Mouse (Mus musculus): ENCODE results near the gene Epha3.

Gene Epha3

GRCm38 (mm10) chr16:63653393-63653918 is 210.5 kb downstream of the Epha3 start:
- no peak for DNase-seq (ENCODE audit: low spot score)

GRCm38 (mm10) chr16:63650760-63651159 is 213.2 kb downstream of the Epha3 start:
- DNase-seq (ENCODE audit: low spot score) = no peak

- no peak for DNase-seq (ENCODE audit: low spot score)
These were observed 217.4 kb downstream of the Epha3 start for GRCm38 (mm10) chr16:63646577-63646976.

- peak; percentile 57 for DNase-seq (ENCODE audit: low spot score)
These were observed 221.3 kb downstream of the Epha3 start for GRCm38 (mm10) chr16:63642641-63643040.

- DNase-seq (ENCODE audit: low spot score) = no peak
These were observed 222.4 kb downstream of the Epha3 start for GRCm38 (mm10) chr16:63641603-63642002.

GRCm38 (mm10) chr16:63638701-63639100 is 225.3 kb downstream of the Epha3 start:
- peak; percentile 32 for DNase-seq (ENCODE audit: low spot score)

GRCm38 (mm10) chr16:63633748-63634166 is 230.2 kb downstream of the Epha3 start:
- no peak for DNase-seq (ENCODE audit: low spot score)

GRCm38 (mm10) chr16:63625229-63625628 is 238.7 kb downstream of the Epha3 start:
- DNase-seq (ENCODE audit: low spot score) = no peak

- DNase-seq (ENCODE audit: low spot score) = peak; percentile 15
These were observed 242.1 kb downstream of the Epha3 start for GRCm38 (mm10) chr16:63621845-63622244.

GRCm38 (mm10) chr16:63615396-63615795 is 248.6 kb downstream of the Epha3 start:
- peak; percentile 39 for DNase-seq (ENCODE audit: low spot score)

GRCm38 (mm10) chr16:63613006-63613405 is 251.0 kb downstream of the Epha3 start:
- DNase-seq (ENCODE audit: low spot score) = no peak

- no peak for DNase-seq (ENCODE audit: low spot score)
These were observed 263.7 kb downstream of the Epha3 start for GRCm38 (mm10) chr16:63600229-63600628.

GRCm38 (mm10) chr16:63594656-63595055 is 269.3 kb downstream of the Epha3 start:
- DNase-seq (ENCODE audit: low spot score) = no peak

GRCm38 (mm10) chr16:63569746-63570145 is 294.2 kb downstream of the Epha3 start:
- DNase-seq (ENCODE audit: low spot score) = no peak

GRCm38 (mm10) chr16:63566106-63566836 is 297.7 kb downstream of the Epha3 start:
- no peak for DNase-seq (ENCODE audit: low spot score)

- peak; percentile 56 for DNase-seq (ENCODE audit: low spot score)
These were observed 307.4 kb downstream of the Epha3 start for GRCm38 (mm10) chr16:63556410-63557146.

- DNase-seq (ENCODE audit: low spot score) = no peak
These were observed 311.4 kb downstream of the Epha3 start for GRCm38 (mm10) chr16:63552531-63552930.

GRCm38 (mm10) chr16:63539489-63539888 is 324.5 kb downstream of the Epha3 start:
- no peak for DNase-seq (ENCODE audit: low spot score)

GRCm38 (mm10) chr16:63528821-63529220 is 335.2 kb downstream of the Epha3 start:
- DNase-seq (ENCODE audit: low spot score) = no peak

GRCm38 (mm10) chr16:63517636-63518035 is 346.3 kb downstream of the Epha3 start:
- DNase-seq (ENCODE audit: low spot score) = no peak

- DNase-seq (ENCODE audit: low spot score) = no peak
These were observed 353.9 kb downstream of the Epha3 start for GRCm38 (mm10) chr16:63510069-63510468.

- no peak for DNase-seq (ENCODE audit: low spot score)
These were observed 357.5 kb downstream of the Epha3 start for GRCm38 (mm10) chr16:63506437-63506836.

- peak; percentile 86 for DNase-seq (ENCODE audit: low spot score)
These were observed 362.5 kb downstream of the Epha3 start for GRCm38 (mm10) chr16:63501456-63501855.

Data from embryo, embryonic 10.5 days (tissue).